Mouse (Mus musculus): ENCODE results near the gene Olfr224. TPM values are rescaled to one million over a fixed set of nuclear protein-coding genes. Genes with fewer than 3 reads are reported as not detected.

Gene Olfr224
- total RNA-seq (2017): not detected in 3 replicates

DNA sequence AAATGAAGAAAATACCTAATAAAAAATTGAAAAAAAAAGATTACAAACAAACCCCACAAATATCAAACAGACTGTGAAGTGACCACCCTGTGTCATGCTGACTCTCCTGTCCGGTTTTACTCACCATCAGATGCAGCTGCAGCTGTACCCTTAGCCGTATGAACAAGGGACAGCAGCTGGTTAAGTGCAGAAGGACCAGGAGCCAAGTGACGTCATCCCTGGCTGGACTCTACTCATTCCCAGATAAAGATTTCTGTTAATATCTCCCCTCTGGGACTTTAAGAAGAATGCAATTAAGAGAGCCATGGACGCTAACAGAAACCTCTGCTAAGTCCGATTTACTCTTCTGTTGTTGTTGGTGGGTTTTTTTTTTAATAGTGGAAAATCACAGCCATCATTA lies at the start of gene Olfr224:
TSS of gene Olfr224 (minus strand) at position 149 of the 400 bp plus-strand sequence.
- no peak for ATAC-seq (replicated peaks; ENCODE audit: insufficient number of reproducible peaks, low FRiP score, low TSS enrichment, poor library complexity, severe bottlenecking)

DNA sequence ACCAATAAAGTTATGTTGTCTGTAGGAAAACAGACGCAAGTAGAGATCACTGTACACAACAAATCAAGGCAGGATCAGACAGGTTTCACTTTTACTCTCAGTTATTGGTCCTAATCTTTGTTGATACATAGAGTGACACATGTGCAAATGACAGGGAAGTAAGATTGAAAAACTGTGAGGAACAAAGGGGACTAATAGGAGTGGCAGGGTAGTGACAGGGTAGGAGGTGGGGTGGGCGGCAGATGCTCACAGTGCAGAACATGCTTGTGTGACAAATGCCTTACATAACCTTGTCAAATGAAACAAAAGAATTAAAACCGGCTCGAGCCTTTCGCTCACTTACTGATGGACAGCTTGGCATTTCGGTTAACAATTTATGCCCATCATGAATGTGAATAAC lies 48.4 kb upstream of the Olfr224 start:
- no peak for ATAC-seq (replicated peaks; ENCODE audit: insufficient number of reproducible peaks, low FRiP score, low TSS enrichment, poor library complexity, severe bottlenecking)

DNA sequence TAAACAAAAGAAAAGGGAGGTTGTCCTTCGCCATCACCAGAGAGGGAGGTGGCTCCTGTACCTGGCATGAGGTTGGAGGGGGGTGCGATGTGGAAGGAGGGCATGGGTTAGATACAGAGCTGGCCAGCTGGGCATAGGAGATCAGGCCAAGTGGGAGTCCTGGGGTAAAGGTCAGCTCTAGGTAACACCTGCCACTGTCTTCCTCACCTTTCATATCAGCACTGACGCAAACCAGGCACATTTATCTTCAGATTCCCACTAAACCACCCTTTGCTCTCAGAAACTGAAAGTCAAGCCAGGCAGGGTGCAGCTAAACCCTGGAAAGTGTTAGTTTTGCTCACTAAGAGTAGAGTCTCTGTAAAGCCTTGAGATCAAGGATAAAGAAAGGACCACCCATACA lies 48.0 kb upstream of the Olfr224 start:
- no peak for ATAC-seq (replicated peaks; ENCODE audit: insufficient number of reproducible peaks, low FRiP score, low TSS enrichment, poor library complexity, severe bottlenecking)

DNA sequence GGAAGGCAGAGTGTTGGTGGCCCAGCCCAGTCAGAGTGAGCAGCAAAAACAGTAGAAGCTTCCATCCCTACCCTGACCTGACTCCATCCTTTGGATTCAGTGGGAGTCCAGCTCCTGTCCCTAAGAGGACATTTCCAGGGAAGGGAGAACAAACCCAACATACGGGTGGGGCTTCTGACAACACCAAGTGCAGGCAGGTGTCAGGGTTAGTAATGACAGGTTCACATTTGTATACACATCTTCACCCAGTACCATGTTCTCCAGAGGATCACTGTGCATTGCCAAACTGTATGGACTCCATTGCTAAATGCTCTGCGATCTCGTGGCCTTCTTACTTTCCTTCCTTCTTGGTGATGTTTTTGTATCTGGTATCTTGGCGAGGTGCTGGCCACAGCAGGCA lies 45.6 kb upstream of the Olfr224 start, which contains the start of gene 2210407C18Rik:
TSS of gene 2210407C18Rik (minus strand) at position 101 of the 400 bp plus-strand sequence.
- no peak for ATAC-seq (replicated peaks; ENCODE audit: insufficient number of reproducible peaks, low FRiP score, low TSS enrichment, poor library complexity, severe bottlenecking)

DNA sequence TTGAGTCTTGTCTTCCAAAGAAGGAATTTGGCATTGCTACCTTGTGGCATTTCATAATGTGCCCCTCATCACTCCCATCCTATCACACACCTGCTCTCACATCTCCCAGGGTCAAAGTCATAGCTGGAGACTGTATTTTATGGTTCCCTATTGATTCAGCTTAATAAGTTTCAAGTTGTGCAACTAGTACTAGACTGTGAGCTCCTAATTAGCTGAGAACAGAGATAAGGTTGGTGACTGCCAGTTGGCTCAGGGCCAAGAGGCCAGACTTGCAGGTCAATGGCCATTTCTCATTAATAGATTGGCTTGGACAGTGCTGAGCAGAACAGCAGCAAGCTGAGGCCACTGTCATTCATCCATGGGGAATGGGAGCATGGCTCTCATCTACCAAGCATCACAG lies 44.2 kb upstream of the Olfr224 start:
- no peak for ATAC-seq (replicated peaks; ENCODE audit: insufficient number of reproducible peaks, low FRiP score, low TSS enrichment, poor library complexity, severe bottlenecking)

DNA sequence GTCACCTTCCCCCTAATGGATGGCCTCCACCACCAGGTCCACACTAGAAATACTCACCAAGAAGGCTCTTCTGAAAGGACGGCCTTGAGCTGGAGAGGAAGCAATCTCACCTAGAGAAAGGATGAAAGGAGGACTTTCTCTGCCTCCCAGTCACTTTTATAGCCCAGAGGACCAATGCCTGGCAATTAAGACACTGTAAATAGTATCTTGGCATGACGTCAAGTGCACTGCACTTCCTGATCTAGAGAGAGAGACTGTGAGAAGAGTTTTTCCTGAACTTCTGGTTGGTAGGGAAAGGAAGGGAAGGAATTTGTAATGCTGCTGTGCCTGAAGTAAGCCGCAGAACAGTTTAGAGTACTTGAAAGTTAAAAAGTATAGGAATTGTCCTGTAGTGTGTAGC lies 43.0 kb upstream of the Olfr224 start:
- ATAC-seq (replicated peaks; ENCODE audit: insufficient number of reproducible peaks, low FRiP score, low TSS enrichment, poor library complexity, severe bottlenecking): no peak

DNA sequence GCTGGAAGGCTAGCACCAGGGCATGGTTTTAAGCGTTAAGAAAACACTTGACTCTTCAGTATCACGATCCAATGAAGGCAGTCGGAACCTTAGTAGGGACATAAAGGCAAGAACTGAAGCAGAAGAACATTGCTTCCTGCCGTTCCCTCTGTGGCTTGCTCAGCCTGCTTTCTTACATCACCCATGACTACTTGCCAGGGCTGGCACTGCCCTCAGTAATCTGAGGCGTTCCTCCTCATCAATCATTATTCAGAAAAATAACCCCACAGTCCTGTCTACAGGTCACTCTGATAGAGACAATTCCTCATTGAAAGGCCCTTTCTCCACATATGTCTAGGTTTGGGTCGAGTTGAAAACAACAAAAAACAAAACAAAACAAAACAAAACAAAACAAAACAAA lies 36.7 kb upstream of the Olfr224 start:
- ATAC-seq (replicated peaks; ENCODE audit: insufficient number of reproducible peaks, low FRiP score, low TSS enrichment, poor library complexity, severe bottlenecking): no peak

DNA sequence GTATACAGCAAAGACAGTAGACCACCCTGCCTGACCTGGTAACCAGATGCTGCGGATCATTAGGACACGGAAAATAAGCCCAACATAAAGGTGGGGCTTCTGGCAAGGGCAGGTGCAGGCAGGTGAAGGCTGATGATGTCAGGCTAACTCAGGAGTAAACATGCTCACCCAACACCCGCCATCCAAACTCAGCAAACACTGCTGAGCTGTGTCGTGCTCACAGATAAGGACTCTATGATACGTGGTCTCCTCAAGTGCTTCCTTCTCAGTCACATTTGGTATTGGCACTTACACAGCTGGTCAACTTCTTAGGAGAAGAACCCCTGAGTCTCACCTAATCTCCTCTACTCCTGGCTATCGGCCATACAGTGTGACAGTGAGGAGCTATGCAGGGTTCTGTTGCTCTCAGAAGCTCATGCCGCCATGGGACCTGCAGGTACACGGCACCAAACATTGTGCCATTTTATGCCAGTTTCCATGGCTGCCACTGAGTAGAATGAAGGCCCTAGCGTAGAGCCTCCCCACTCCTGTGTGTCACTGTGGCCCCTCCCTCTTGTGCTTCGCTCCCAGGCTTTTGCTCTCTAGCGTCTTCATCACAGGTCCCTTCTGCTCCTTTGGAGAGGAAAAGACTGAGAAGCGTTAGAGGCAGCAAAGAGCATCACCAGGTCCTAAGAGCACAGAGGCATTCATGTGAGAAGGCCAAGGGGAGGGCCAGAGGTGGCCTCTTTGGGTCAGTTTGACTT lies 36.0 kb upstream of the Olfr224 start:
- ATAC-seq (replicated peaks; ENCODE audit: insufficient number of reproducible peaks, low FRiP score, low TSS enrichment, poor library complexity, severe bottlenecking): no peak

DNA sequence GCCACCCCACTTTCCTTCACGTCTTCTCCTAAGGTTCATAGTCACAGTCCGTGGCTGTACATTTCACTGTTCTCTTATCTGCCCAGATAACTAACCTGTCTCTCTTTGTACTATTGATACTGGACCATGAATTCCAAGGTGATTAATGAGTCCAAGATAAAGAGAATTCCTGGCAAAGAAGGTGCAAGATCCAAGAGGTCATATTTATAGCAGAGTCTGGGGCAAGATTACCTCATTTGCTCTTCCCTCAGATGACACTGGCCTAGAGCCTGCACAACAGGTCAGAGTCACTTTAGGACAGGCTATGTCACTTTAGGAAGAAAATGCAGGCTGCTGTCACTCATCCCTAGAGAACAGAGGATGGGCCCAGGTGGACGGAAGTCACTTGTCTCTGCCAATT lies 34.9 kb upstream of the Olfr224 start:
- ATAC-seq (replicated peaks; ENCODE audit: insufficient number of reproducible peaks, low FRiP score, low TSS enrichment, poor library complexity, severe bottlenecking): no peak

DNA sequence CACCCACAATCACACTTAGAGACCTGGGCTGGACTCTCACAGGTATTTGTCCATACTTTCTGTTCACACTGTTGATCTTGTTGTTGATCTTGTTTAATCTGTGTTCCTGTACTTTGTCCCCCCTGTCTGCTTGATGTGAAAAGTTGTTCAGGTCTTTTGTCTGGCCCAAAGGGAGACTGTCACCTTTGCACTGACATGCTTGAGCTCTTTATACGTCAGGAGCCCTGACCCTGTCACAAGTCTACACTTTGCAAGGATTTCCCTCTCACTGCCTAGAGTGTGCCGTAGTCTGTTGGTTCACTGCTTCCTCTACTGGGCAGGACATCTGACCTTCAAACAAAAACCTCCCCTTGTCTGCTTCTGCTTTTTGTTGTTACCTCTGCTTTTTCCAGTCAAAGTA lies 34.3 kb upstream of the Olfr224 start:
- ATAC-seq (replicated peaks; ENCODE audit: insufficient number of reproducible peaks, low FRiP score, low TSS enrichment, poor library complexity, severe bottlenecking): no peak

DNA sequence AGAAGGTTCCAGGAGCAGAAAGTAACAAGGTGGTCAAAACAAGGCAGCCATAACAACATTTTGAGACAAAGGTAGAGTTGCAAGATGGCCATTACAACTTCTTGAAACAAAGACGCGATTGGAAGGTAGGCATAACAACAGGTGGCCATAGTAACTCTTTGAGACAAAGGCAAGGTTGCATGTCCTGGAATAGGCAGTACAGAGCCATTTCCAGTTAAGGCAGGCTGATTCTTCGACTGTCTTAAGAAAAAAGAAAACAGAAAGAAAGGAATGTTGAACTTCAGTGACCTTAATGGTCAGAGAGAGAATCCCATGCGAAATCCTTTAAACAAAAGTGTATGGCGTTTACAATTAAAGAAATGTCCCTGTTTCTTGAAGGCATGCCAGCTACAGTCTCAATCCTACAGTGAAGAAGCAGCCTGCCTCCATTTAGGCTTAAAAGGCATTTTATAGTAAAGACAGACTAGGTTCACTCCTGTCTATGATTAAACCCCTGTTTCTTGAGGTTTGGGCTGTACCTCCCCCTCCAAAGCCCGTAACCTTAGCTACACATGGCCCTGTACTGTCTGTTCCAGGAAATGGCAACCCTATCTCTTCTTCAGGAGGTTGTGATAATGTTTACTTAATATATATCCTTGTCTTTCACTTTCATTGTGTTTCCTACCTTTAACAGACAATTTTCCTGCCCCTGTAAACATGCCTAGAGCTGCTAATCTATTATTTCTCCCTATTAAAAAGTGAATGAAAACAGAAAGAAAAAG lies 32.6 kb upstream of the Olfr224 start:
- no peak for ATAC-seq (replicated peaks; ENCODE audit: insufficient number of reproducible peaks, low FRiP score, low TSS enrichment, poor library complexity, severe bottlenecking)

DNA sequence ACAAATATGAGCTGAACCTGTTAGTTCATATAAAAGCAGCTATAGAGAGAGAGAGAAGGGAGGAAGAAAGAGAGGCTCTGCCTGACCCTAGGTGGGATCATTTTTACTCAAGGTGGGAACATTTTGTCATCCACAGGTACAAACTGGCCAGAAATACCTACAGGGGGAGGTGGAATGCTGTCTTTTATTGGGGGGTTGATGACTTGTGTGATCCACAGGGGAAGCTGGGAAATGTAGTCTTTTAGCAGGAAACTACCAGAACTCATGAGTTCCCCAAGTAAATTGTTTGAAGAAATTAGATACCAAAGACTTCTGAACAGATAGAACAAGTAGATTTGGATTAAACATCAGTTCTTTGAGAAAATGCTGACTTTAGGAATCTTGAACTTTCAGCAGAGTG lies 31.7 kb upstream of the Olfr224 start:
- no peak for ATAC-seq (replicated peaks; ENCODE audit: insufficient number of reproducible peaks, low FRiP score, low TSS enrichment, poor library complexity, severe bottlenecking)

DNA sequence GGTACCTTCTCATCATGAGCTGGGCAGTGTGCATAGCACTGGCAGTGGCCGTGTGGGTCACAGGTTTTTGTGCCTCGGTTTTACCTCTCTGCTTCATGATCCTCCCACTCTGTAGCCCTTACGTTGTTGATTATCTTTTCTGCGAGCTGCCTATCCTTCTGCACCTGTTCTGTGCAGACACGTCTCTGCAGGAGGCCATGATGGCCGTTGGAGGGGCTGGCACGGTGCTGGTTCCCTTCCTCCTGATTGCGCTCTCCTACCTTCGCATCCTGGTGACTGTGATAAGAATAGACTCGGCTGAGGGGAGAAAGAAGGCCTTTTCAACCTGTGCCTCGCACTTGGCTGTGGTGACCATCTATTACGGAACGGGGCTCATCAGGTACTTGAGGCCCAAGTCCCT lies 27.5 kb upstream of the Olfr224 start:
- ATAC-seq (replicated peaks; ENCODE audit: insufficient number of reproducible peaks, low FRiP score, low TSS enrichment, poor library complexity, severe bottlenecking): no peak

DNA sequence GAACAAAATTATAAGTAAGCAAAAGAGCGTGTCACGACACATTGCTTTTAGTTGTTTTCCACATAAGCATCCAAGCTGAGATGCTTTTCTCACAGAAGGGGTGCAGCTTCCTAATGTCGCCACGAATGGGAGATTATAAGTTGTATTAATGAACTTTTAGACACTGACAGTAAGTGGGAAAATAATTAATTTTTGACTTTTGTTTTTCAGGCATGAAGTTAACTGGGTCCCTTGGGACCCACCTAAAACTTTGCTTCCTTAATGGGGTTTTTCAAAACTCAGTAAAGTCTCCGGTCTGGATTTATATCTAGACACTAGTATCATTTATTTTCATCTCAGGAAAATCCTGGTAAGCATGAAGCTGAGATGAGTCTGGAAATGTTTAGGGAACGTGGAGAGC lies 24.5 kb upstream of the Olfr224 start, which contains the start of gene Olfr324:
TSS of gene Olfr324 (plus strand) at position 301 of the 400 bp plus-strand sequence.
- ATAC-seq (replicated peaks; ENCODE audit: insufficient number of reproducible peaks, low FRiP score, low TSS enrichment, poor library complexity, severe bottlenecking): no peak

DNA sequence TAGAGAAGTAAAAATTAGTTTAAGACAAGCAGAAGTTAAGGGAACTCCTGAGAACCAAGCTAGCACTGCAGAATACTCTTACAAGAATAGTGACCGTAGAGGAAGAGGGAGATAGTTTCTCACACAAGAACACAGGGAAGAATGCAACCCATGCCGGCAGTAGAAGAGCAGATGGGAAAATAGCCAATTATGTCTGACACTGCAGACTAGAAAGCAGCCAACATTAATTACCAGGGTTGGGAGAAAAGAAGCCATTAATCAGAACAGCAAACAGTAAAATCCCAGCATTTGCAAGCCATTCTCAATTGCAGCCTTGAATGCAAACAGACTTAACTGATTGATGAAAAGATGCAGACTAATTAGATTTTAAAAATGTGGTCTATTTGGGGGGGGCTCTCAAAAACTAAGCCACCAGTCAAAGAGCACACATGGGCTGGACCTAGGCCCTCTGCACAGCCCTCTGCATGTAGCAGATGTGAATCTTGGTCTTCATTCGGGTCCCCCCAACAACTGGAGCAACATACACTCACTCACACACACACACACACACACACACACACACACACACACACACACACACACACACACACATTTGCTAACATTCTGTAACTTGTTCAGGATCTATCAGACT lies 18.4 kb upstream of the Olfr224 start:
- no peak for ATAC-seq (replicated peaks; ENCODE audit: insufficient number of reproducible peaks, low FRiP score, low TSS enrichment, poor library complexity, severe bottlenecking)

DNA sequence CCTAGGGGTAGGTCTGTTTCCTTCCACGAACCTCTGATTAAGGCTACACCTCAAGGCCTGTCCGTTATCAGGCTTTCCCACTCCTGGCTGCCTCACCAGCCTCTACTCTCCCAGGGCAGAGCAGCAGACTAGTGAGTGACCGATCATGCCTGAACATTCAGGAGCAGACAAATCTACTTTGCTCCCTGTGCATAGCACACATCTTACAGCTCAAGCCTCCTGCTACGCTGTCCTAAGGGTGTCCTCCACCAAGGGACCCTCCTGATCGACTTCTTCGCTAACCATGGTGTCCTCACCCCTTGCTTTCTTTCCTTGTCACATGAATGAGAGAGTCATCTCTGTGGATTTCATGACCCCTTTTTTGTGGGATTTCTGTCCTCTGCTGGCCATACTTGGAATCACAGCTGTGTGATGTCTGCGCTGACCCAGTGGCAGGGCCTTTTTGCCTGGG lies 17.6 kb upstream of the Olfr224 start:
- ATAC-seq (replicated peaks; ENCODE audit: insufficient number of reproducible peaks, low FRiP score, low TSS enrichment, poor library complexity, severe bottlenecking): no peak

DNA sequence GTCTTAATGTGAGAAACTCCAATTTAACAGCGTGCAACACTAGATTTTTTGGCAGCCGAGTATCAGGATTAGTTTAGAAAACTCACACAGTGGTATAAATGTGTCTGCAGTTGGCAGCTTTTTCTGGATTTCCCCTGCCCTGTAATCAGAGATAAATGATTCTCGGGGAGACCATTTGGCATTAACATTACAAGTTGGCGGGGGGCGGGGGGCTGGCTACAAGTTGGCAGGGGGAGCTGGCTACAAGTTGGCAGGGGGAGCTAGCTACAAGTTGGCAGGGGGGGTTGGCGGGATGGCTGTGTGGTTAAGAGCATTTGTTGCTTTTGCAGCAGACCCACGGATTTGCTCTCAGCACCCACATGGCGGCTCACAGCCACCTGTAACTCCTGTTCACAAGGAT lies 8.3 kb upstream of the Olfr224 start:
- ATAC-seq (replicated peaks; ENCODE audit: insufficient number of reproducible peaks, low FRiP score, low TSS enrichment, poor library complexity, severe bottlenecking): no peak

DNA sequence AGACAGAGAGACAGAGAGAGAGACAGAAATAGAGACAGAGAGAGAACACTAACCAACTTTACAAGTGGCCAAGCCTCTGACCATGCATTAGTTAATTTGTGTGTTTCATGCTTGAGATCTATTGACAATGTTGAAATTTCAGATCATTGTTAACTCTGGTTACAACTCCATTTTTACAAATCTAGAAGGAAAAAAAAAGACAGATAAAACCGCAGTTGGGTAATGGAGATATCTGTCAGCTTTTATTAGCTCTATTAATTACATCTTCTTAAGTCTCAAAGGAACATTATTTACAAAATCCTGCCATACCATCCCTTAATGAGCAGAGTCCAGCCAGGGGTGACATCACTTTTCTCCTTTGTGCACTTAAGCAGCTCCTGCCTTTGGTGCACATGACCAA lies 7.1 kb upstream of the Olfr224 start, which contains the start of gene Olfr325:
TSS of gene Olfr325 (plus strand) at position 301 of the 400 bp plus-strand sequence.
- ATAC-seq (replicated peaks; ENCODE audit: insufficient number of reproducible peaks, low FRiP score, low TSS enrichment, poor library complexity, severe bottlenecking): no peak

DNA sequence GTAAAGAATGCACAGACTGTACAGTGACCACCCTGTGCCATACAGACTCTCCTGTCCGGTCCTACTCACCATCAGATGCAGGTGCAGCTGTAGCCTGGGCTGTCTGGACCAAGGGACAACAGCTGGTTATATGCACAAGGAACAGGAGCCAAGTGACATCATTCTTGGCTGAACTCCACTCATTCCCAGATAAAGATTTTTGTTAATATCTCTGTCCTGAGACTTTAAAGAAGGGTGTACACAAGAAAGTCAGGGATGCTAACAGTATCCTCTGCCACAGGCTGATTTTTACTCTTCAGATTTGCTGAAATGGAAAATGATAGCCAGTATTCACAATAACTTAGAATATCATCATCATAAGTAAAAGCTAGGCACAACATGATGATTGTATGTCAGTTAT lies 14.8 kb downstream of the Olfr224 start, which contains the start of gene Olfr328:
TSS of gene Olfr328 (minus strand) at position 101 of the 400 bp plus-strand sequence.
- no peak for ATAC-seq (replicated peaks; ENCODE audit: insufficient number of reproducible peaks, low FRiP score, low TSS enrichment, poor library complexity, severe bottlenecking)
